Mouse (Mus musculus) bone marrow, adult 2 months (tissue): Measurements from ENCODE around the gene Gadl1.
A peak's percentile ranks its signal among the peaks of the same experiment; 100 is the strongest.

ENCODE experiments used
- CTCF ChIP-seq: fragments of 200-500 bp; IDR thresholded peaks from 2 replicates; pipeline ENCODE4 v1.5.1; 2011; ENCODE audit warnings: low read length, control low read depth; ENCODE audit not compliant: control insufficient read depth, insufficient read depth
- POLR2A ChIP-seq: fragments of 200-500 bp; IDR thresholded peaks from 2 replicates; pipeline ENCODE4 v1.6.1; 2011; ENCODE audit warnings: low read depth, mild to moderate bottlenecking, control low read depth, low read length, borderline replicate concordance; ENCODE audit not compliant: control insufficient read depth

DNA sequence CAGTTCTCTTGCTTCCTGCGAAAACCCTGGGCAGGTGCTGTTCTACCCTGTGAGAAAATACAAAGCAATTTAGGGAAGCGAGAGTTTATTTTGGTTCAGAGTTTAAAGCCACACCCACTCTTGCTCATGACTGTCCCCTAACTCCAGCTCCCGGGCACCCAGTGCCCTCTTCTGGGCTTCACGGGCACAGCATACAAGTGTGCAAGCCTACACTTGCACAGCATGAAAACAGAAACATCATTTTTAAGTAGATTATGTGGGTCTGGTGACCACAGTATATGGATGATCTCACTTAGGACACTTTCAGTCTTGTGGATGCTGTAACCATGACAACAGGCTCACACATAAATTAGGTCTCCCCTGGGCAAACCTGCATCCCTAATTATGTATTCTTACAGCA is 149.9 kb downstream of the Gadl1 start:
- no peak for TF ChIP-seq POLR2A
- peak; percentile 75 for TF ChIP-seq CTCF
